Mouse (Mus musculus) E14TG2a.4 (cell line): ENCODE measurements at regions not wholly inside any gene's neighbourhood (a gene's known extent, or its start where the extent isn't known, plus 50 kb on each side); places are given as distances from the start of the nearest gene placed in this dataset.

ENCODE experiments used
- CTCF ChIP-seq: conservative IDR thresholded peaks from 2 replicates; pipeline ENCODE4 v1.5.1; 2014; ENCODE audit warnings: low read length
- NANOG ChIP-seq: IDR thresholded peaks from 2 replicates; pipeline ENCODE4 v1.6.1; 2014; ENCODE audit warnings: borderline replicate concordance, low read length, mixed read lengths
- POU5F1 ChIP-seq: IDR thresholded peaks from 2 replicates; pipeline ENCODE4 v1.6.1; 2014; ENCODE audit warnings: low read length, borderline replicate concordance

- no peak for TF ChIP-seq CTCF
- no peak for TF ChIP-seq POU5F1
- no peak for TF ChIP-seq NANOG
Observed at GRCm38 (mm10) chr11:45123276-45123675, 506.2 kb downstream of the Ebf1 start.
